Mouse (Mus musculus): Measurements from ENCODE around the gene Hsf2bp. TPM values are rescaled to one million over a fixed set of nuclear protein-coding genes. Genes with fewer than 3 reads are reported as not detected.
A peak's percentile ranks its signal among the peaks of the same experiment; 100 is the strongest.

The Hsf2bp gene
- total and polyA plus RNA-seq, 3 experiments = 0.34 to 1.0 (median 0.75) TPM

- H3K9me3 ChIP-seq (replicated peaks; ENCODE audit: low read length) = no peaks in the 10 kb centered on the region
- dilution Hi-C loops (cut with MboI; ENCODE audit: extremely low pct_ligation_motif_present, extremely low pct_unique_long_range_greater_than_20kb, low sequenced_read_pairs) (no loop called here), in situ Hi-C loops (cut with MboI; ENCODE audit: low pct_ligation_motif_present, low pct_unique_long_range_greater_than_20kb, low sequenced_read_pairs) (no loop called here)
- peak overlapping the region; percentile 12; the same call in 1 of the 2 replicates for H3K27ac ChIP-seq (ENCODE audit: insufficient read depth, low read depth)
- H3K4me2 ChIP-seq (ENCODE audit: insufficient read depth, low read depth, poor library complexity, severe bottlenecking) = peak overlapping the region; percentile 96; the same call in 1 of the 2 replicates
- H3K27me3 ChIP-seq (replicated peaks) = no peaks in the 10 kb centered on the region
- H3K9ac ChIP-seq (ENCODE audit: insufficient read depth, low read depth) = peak overlapping the region; percentile 80
- peak overlapping the region; percentile 81 to 97 (median 95) for H3K4me3 ChIP-seq (replicated peaks in 1 of 3; ENCODE audit: low read depth in 2 of 3, low read length in 2 of 3, poor library complexity in 1 of 3)
- H3K4me1 ChIP-seq (ENCODE audit: control insufficient read depth in 1 of 2, insufficient read depth in 2 of 2) = peaks cover 5 to 45% of the 10 kb centered on the region in 2 experiments; a peak in 3 of 4 replicates
- peaks cover 8 to 37% of the 10 kb centered on the region in 2 experiments for H3K36me3 ChIP-seq (replicated peaks in 1 of 2; ENCODE audit: control insufficient read depth in 1 of 2, insufficient read depth in 1 of 2, low read length in 1 of 2)
- H3K79me2 ChIP-seq (replicated peaks; ENCODE audit: control insufficient read depth, extremely low read depth, insufficient read depth, poor library complexity, severe bottlenecking) = peaks cover 52% of the 10 kb centered on the region
- peak; percentile 37 for DNase-seq (ENCODE audit: extremely low read depth)
- TF ChIP-seq GABPA (IDR thresholded peaks at IDR 0.05; ENCODE audit: insufficient replicate concordance, low read depth, low read length) (no peak), BHLHE40 (IDR thresholded peaks at IDR 0.05; ENCODE audit: low read depth, low read length) (peak; percentile 20; the same call in 1 of the 2 replicates), MXI1 (IDR thresholded peaks at IDR 0.05; ENCODE audit: low read depth, low read length) (peak; percentile 94), SIN3A (IDR thresholded peaks at IDR 0.05; ENCODE audit: low read length) (peak; percentile 38; the same call in 1 of the 2 replicates), MAX (IDR thresholded peaks at IDR 0.05; ENCODE audit: low read length) (peak; percentile 89), USF1 (IDR thresholded peaks at IDR 0.05; ENCODE audit: low read depth, low read length) (no peak), MYC (IDR thresholded peaks at IDR 0.05; ENCODE audit: low read depth, low read length) (peak; percentile 94), POLR2A (IDR thresholded peaks at IDR 0.05; ENCODE audit: low read depth, low read length) (peak; percentile 35; the same call in 1 of the 2 replicates)
Measured at GRCm38 (mm10) chr17:32036509-32037438, 625 bp upstream of the Hsf2bp start.

DNA sequence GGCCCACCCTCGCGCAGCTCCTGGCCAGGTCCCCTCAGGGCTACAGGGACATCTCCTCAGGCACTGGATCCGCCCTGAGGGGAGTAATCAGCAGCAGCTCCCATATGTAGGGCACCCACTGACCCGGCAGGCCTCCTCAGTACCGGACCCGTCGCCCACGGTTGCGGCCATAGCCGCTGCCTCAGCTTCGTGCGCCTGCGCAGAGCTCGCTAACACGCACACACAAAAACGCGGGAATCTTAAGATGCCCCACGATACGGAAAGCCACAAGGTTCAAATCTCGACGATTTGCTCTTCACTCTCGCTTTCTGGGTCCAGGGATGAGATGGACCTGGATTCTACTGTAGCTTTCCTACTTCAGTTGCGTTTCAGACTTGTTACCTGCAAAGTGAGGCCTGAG lies 1.8 kb downstream of the Hsf2bp start:
- peaks cover 3 to 24% of the 10 kb centered on the region in 2 experiments; a peak in 2 of 4 replicates for H3K4me1 ChIP-seq (ENCODE audit: control insufficient read depth in 1 of 2, insufficient read depth in 2 of 2)
- peaks cover 3 to 17% of the 10 kb centered on the region in 2 experiments for H3K36me3 ChIP-seq (replicated peaks in 1 of 2; ENCODE audit: control insufficient read depth in 1 of 2, insufficient read depth in 1 of 2, low read length in 1 of 2)
- peaks cover 31% of the 10 kb centered on the region for H3K79me2 ChIP-seq (replicated peaks; ENCODE audit: control insufficient read depth, extremely low read depth, insufficient read depth, poor library complexity, severe bottlenecking)
- no peak overlapping the region for H3K27ac ChIP-seq (ENCODE audit: insufficient read depth, low read depth)
- dilution Hi-C loops (cut with MboI; ENCODE audit: extremely low pct_ligation_motif_present, extremely low pct_unique_long_range_greater_than_20kb, low sequenced_read_pairs) (no loop called here), in situ Hi-C loops (cut with MboI; ENCODE audit: low pct_ligation_motif_present, low pct_unique_long_range_greater_than_20kb, low sequenced_read_pairs) (no loop called here)
- H3K9ac ChIP-seq (ENCODE audit: insufficient read depth, low read depth) = no peak overlapping the region
- TF ChIP-seq MEF2A (IDR thresholded peaks at IDR 0.05; ENCODE audit: borderline replicate concordance, low read depth, low read length) (no peak), MYC (IDR thresholded peaks at IDR 0.05; ENCODE audit: low read depth, low read length) (no peak), POLR2AphosphoS2 (IDR thresholded peaks at IDR 0.05; ENCODE audit: low read depth, low read length) (no peak), ZKSCAN1 (IDR thresholded peaks at IDR 0.05; ENCODE audit: borderline replicate concordance, low read depth, low read length) (no peak), CHD1 (IDR thresholded peaks at IDR 0.05; ENCODE audit: low read depth, low read length) (no peak), RCOR1 (conservative IDR thresholded peaks at IDR 0.05; ENCODE audit: low read depth, low read length) (no peak)
- H3K9me3 ChIP-seq (replicated peaks; ENCODE audit: low read length) = no peaks in the 10 kb centered on the region
- no peaks in the 10 kb centered on the region for H3K27me3 ChIP-seq (replicated peaks)
- no peak overlapping the region for H3K4me3 ChIP-seq (replicated peaks in 1 of 3; ENCODE audit: low read depth in 2 of 3, low read length in 2 of 3, poor library complexity in 1 of 3)
- no peak overlapping the region for H3K4me2 ChIP-seq (ENCODE audit: insufficient read depth, low read depth, poor library complexity, severe bottlenecking)
- DNase-seq (ENCODE audit: extremely low read depth) = no peak

Data from CH12.LX (cell line).